Mouse (Mus musculus) layer of hippocampus, postnatal 10 days (tissue): Measurements from ENCODE around the gene Arl3. TPM values are rescaled to one million over a fixed set of nuclear protein-coding genes. Genes with fewer than 3 reads are reported as not detected.
"Not testable (repeated sequence)": the region's sequence is repeated elsewhere in the genome, so short reads cannot be mapped to it uniquely, and the experiment has no call there.

Experiments used
- DNase-seq, 2 experiments: peaks; one replicate each; pipeline ENCODE4 v3.0.0; 2021; ENCODE audit warnings: low spot score in 2 of 2
- total RNA-seq, 2 experiments: library from RNA; stranded (reverse); gene quantifications; 2 replicates each; pipeline ENCODE4 v1.2.3; 2021

The Arl3 gene
- total RNA-seq, 2 experiments from 2014 or later = 133 to 138 TPM

GRCm38 (mm10) chr19:46592751-46593439 is 19.9 kb upstream of the Arl3 start:
- DNase-seq = no peak

GRCm38 (mm10) chr19:46591575-46591974 is 18.6 kb upstream of the Arl3 start:
- DNase-seq = no peak

GRCm38 (mm10) chr19:46587823-46588508 is 15.0 kb upstream of the Arl3 start:
- DNase-seq = peak; percentile 90 to 92

GRCm38 (mm10) chr19:46575196-46575595 is 2.2 kb upstream of the Arl3 start:
- DNase-seq = no peak

GRCm38 (mm10) chr19:46573990-46574389 is 992 bp upstream of the Arl3 start:
- no peak for DNase-seq

- DNase-seq = no peak
These were observed 450 bp downstream of the Arl3 start for GRCm38 (mm10) chr19:46572548-46572947.

- DNase-seq = no peak
These were observed 1.1 kb downstream of the Arl3 start for GRCm38 (mm10) chr19:46571878-46572244.

- not testable (repeated sequence) for DNase-seq
These were observed 1.7 kb downstream of the Arl3 start for GRCm38 (mm10) chr19:46571211-46571877.

- DNase-seq = no peak
These were observed 8.9 kb downstream of the Arl3 start for GRCm38 (mm10) chr19:46564043-46564462.

- DNase-seq = no peak
These were observed 9.4 kb downstream of the Arl3 start for GRCm38 (mm10) chr19:46563603-46564002.

- DNase-seq = no peak
These were observed 10.2 kb downstream of the Arl3 start for GRCm38 (mm10) chr19:46562581-46563515.

- peak; percentile 65 to 71 for DNase-seq
These were observed 10.9 kb downstream of the Arl3 start for GRCm38 (mm10) chr19:46562132-46562531.

GRCm38 (mm10) chr19:46558631-46559030 is 14.4 kb downstream of the Arl3 start:
- no peak for DNase-seq

- DNase-seq = no peak
These were observed 15.0 kb downstream of the Arl3 start for GRCm38 (mm10) chr19:46558009-46558408.

- peak; percentile 70 for DNase-seq
These were observed 19.4 kb downstream of the Arl3 start for GRCm38 (mm10) chr19:46553541-46553955.

- DNase-seq = no peak
These were observed 20.5 kb downstream of the Arl3 start for GRCm38 (mm10) chr19:46552496-46552895.

GRCm38 (mm10) chr19:46550385-46550784 is 22.6 kb downstream of the Arl3 start:
- DNase-seq = no peak

GRCm38 (mm10) chr19:46548110-46548509 is 24.9 kb downstream of the Arl3 start:
- DNase-seq = no peak

GRCm38 (mm10) chr19:46547565-46547964 is 25.4 kb downstream of the Arl3 start:
- no peak for DNase-seq

GRCm38 (mm10) chr19:46542750-46543149 is 30.2 kb downstream of the Arl3 start:
- no peak for DNase-seq

GRCm38 (mm10) chr19:46538213-46538612 is 34.8 kb downstream of the Arl3 start:
- DNase-seq = no peak
